Mouse (Mus musculus): ENCODE data around the gene Zmynd8. TPM values are rescaled to one million over a fixed set of nuclear protein-coding genes. Genes with fewer than 3 reads are reported as not detected.
A peak's percentile ranks its signal among the peaks of the same experiment; 100 is the strongest.

Gene Zmynd8
- polyA plus RNA-seq, 1 experiment from 2014 or later = 81.5 TPM

DNA sequence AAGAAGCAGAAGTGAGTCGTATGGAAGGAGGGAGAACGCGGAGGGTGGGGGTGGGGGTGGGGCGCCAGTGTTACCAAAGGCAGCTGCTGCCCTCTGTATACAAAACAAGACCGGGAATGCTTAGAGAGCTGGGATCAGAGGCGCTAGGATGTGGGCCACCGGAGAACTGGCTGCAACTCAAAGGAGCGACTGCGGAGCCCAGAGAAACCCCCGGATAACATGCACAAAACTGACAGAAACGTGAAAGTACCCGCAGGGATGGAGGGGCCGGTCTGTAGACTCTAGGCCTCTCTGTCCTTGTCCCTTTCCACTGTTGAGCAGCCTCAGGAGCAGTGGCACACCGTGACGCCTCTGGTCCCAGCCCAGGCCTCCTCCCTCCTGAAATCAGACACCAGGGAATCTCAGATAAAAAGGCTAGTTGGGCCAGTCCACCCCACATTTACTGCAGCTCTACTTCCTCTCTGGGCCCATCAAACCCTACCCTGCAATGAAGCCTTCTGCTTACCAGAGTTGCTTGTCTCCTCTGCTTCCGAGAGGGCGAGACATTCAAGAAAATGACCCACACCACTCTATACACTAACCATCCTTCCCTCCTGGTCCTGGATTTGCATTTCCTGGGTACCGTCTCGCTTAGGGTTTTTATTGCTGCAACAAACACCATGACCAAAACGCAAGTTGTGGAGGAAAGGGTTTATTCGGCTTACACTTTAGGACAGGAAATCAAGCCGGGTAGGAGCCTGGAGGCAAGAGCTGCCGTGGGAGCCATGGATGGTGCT is 1.7 kb upstream of the Zmynd8 start:
- ATAC-seq = peak; percentile 68
- Histone ChIP-seq H3K27ac (ENCODE audit: low read length) (0 out of 2 replicates have a peak overlapping the region, but pooled peaks have one; percentile 24), H3K4me2 (ENCODE audit: low read length) (no peak overlapping the region)

DNA sequence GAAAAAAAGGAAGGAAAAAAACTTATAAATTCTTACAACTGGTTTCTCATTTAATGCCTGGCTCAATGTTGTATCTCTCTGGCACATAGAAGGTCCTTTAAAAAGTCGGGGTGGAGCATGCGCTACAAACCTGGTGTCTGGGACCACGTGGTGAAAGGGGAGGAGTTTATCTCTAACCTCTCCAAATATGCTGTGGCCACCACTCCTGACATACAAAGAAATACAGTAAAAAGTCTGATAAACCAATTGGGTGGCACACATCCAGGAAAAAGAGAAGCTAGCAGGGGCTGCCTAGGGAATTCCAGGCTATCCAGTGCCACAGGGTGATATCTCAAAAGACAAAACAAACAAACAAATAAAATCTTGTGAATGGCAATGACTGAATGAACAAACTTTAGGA is 1.1 kb upstream of the Zmynd8 start:
- Histone ChIP-seq H3K4me2 (ENCODE audit: low read length) (no peak overlapping the region), H3K4me1 (replicated peaks; ENCODE audit: control insufficient read depth, insufficient read depth, low read length) (peaks cover 8% of the 10 kb centered on the region; the same call in 1 of the 2 replicates), H3K27ac (ENCODE audit: low read length) (no peak overlapping the region), H3K9me3 (ENCODE audit: control insufficient read depth, low read length) (no peaks in the 10 kb centered on the region), H3K36me3 (ENCODE audit: control insufficient read depth, insufficient read depth) (no peaks in the 10 kb centered on the region), H3K9ac (replicated peaks; ENCODE audit: low read depth, low read length) (no peak overlapping the region), H3K4me3 (replicated peaks; ENCODE audit: low read length) (no peak overlapping the region), H3K27me3 (replicated peaks; ENCODE audit: control insufficient read depth, insufficient read depth, low read length) (no peaks in the 10 kb centered on the region)
- ATAC-seq = no peak
- 22% methylated on average over 3 of the region's 3 CpGs for WGBS

More for the DNA sequence above, 1.7 kb upstream of the Zmynd8 start:
- H3K9me3 ChIP-seq (ENCODE audit: control insufficient read depth, low read length) = no peaks in the 10 kb centered on the region
- H3K9ac ChIP-seq (replicated peaks; ENCODE audit: low read depth, low read length) = peak overlapping the region; percentile 31; the same call in 1 of the 2 replicates
- peaks cover 8% of the 10 kb centered on the region; the same call in 1 of the 2 replicates for H3K4me1 ChIP-seq (replicated peaks; ENCODE audit: control insufficient read depth, insufficient read depth, low read length)
- H3K36me3 ChIP-seq (ENCODE audit: control insufficient read depth, insufficient read depth) = no peaks in the 10 kb centered on the region
- WGBS = 18% methylated on average over 23 of the region's 23 CpGs
- no peak overlapping the region for H3K4me3 ChIP-seq (replicated peaks; ENCODE audit: low read length)
- H3K27me3 ChIP-seq (replicated peaks; ENCODE audit: control insufficient read depth, insufficient read depth, low read length) = no peaks in the 10 kb centered on the region

DNA sequence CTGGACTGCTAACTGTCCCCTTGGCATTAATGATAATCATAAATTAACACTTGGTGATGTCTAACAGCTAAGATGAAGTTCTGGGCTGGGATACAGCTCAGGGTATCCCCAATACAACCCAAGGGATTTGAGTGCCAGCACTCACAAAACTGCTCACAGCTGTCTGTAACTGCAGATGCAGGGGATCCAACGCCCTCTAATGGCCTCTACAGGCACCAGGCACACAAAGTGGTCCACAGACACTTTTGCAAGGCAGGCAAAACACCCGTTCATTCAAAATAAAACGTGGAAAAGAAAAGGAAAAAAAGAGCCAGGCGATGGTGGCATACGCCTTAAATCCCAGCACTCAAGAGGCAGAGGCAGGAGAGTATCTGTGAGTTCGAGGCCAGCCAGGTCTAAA is 658 bp upstream of the Zmynd8 start:
- no peak for ATAC-seq
- no peak overlapping the region for H3K27ac ChIP-seq (ENCODE audit: low read length)
- no peak overlapping the region for H3K4me2 ChIP-seq (ENCODE audit: low read length)
- H3K27me3 ChIP-seq (replicated peaks; ENCODE audit: control insufficient read depth, insufficient read depth, low read length) = no peaks in the 10 kb centered on the region
- H3K4me1 ChIP-seq (replicated peaks; ENCODE audit: control insufficient read depth, insufficient read depth, low read length) = peaks cover 8% of the 10 kb centered on the region; the same call in 1 of the 2 replicates
- H3K9me3 ChIP-seq (ENCODE audit: control insufficient read depth, low read length) = no peaks in the 10 kb centered on the region
- no peak overlapping the region for H3K4me3 ChIP-seq (replicated peaks; ENCODE audit: low read length)
- no peaks in the 10 kb centered on the region for H3K36me3 ChIP-seq (ENCODE audit: control insufficient read depth, insufficient read depth)
- no peak overlapping the region for H3K9ac ChIP-seq (replicated peaks; ENCODE audit: low read depth, low read length)
- WGBS = 47% methylated on average over 6 of the region's 6 CpGs

DNA sequence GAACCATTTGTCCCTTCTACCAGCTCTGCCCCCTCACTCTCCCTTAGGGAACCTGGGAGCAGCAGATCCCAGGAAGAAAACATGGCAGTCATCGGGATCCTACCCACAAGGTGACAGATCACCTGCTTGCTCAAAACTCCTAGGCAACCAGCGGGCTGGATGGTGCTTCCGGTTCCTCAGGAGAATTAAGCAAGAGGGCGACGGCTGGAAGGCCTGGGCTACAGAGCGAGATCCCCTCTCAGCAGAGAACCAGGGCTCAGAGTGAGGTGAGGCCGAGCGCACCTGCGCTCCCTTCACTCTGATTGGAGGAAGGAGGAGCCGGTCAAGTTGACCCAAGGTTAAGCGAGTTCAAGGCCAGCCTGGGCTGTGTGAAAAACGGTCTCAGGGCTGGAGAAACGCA is 2.6 kb downstream of the Zmynd8 start:
- 86% methylated on average over 13 of the region's 13 CpGs for WGBS
- Histone ChIP-seq H3K9ac (replicated peaks; ENCODE audit: low read depth, low read length) (no peak overlapping the region), H3K4me2 (ENCODE audit: low read length) (no peak overlapping the region), H3K9me3 (ENCODE audit: control insufficient read depth, low read length) (no peaks in the 10 kb centered on the region), H3K36me3 (ENCODE audit: control insufficient read depth, insufficient read depth) (no peaks in the 10 kb centered on the region), H3K27ac (ENCODE audit: low read length) (no peak overlapping the region), H3K27me3 (replicated peaks; ENCODE audit: control insufficient read depth, insufficient read depth, low read length) (no peaks in the 10 kb centered on the region), H3K4me3 (replicated peaks; ENCODE audit: low read length) (no peak overlapping the region), H3K4me1 (replicated peaks; ENCODE audit: control insufficient read depth, insufficient read depth, low read length) (peaks cover 8% of the 10 kb centered on the region; the same call in 1 of the 2 replicates)
- no peak for ATAC-seq

DNA sequence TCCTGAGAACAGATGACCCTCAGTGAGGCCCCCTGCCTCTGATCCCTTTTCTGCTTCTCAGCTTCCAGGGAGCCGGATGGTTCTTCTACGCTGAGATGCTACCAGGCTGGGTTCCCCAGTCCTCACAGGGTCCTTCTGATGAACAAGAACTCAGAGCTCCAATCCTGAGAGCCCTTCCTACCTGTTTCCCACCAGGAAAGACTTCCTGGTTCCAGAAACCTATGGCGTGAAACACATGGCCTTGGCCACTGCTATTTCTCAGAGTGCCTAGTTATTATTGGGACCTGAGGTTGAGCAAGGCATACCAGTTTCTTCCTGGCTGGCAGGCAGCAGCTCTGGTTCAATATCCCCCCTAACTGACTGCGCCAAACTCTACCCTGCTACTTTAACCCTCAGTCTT is 3.1 kb downstream of the Zmynd8 start:
- Histone ChIP-seq H3K4me1 (replicated peaks; ENCODE audit: control insufficient read depth, insufficient read depth, low read length) (peaks cover 6% of the 10 kb centered on the region; the same call in 1 of the 2 replicates), H3K4me3 (replicated peaks; ENCODE audit: low read length) (no peak overlapping the region), H3K4me2 (ENCODE audit: low read length) (no peak overlapping the region), H3K27me3 (replicated peaks; ENCODE audit: control insufficient read depth, insufficient read depth, low read length) (no peaks in the 10 kb centered on the region), H3K9me3 (ENCODE audit: control insufficient read depth, low read length) (no peaks in the 10 kb centered on the region), H3K9ac (replicated peaks; ENCODE audit: low read depth, low read length) (no peak overlapping the region), H3K36me3 (ENCODE audit: control insufficient read depth, insufficient read depth) (no peaks in the 10 kb centered on the region), H3K27ac (ENCODE audit: low read length) (no peak overlapping the region)
- 93% methylated on average over 4 of the region's 4 CpGs for WGBS
- ATAC-seq = no peak

DNA sequence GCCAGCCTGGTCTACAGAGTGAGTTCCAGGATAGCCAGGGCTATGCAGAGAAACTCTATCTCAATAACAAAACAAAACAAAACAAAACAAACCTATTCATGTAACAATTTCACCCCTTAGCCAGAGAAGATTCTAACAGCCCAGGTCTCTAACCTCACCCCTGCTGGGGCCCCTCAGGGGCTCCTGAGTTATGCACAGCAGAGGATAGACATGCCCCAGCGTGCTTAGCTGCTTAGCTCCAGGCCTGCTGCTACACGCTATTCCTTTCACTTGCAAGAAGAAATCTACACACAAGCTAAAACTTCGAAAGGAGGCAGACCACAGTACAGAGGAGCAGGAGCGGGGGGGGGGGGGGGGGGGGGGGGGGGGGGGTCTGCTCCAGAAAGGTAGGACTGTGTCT is 4.3 kb downstream of the Zmynd8 start:
- no peak overlapping the region for H3K9ac ChIP-seq (replicated peaks; ENCODE audit: low read depth, low read length)
- ATAC-seq = no peak
- WGBS = 66% methylated on average over 2 of the region's 4 CpGs

DNA sequence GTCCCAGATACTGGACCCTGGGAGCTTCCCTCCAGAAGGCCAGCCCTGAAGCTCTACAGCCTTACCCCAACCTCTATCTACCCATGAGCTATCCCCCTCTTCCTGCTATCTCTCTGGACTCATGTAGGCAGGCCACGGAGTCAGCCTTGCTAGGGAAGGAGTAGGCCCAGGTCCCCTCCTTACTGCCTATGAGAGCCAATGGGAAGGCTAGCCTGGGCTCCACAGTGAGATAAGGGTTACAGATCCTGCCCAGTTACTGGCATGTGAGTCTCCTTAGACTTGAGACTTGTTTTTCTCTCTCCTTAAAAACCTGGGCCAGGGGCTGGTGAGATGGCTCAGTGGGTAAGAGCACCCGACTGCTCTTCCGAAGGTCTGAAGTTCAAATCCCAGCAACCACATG is 5.6 kb downstream of the Zmynd8 start:
- Histone ChIP-seq H3K36me3 (ENCODE audit: control insufficient read depth, insufficient read depth) (no peaks in the 10 kb centered on the region), H3K9me3 (ENCODE audit: control insufficient read depth, low read length) (no peaks in the 10 kb centered on the region), H3K4me2 (ENCODE audit: low read length) (no peak overlapping the region), H3K4me3 (replicated peaks; ENCODE audit: low read length) (no peak overlapping the region), H3K27ac (ENCODE audit: low read length) (no peak overlapping the region), H3K9ac (replicated peaks; ENCODE audit: low read depth, low read length) (no peak overlapping the region), H3K27me3 (replicated peaks; ENCODE audit: control insufficient read depth, insufficient read depth, low read length) (no peaks in the 10 kb centered on the region), H3K4me1 (replicated peaks; ENCODE audit: control insufficient read depth, insufficient read depth, low read length) (peaks cover 11% of the 10 kb centered on the region)
- ATAC-seq = no peak
- 96% methylated on average over 3 of the region's 3 CpGs for WGBS

More for the DNA sequence above, 4.3 kb downstream of the Zmynd8 start:
- Histone ChIP-seq H3K4me3 (replicated peaks; ENCODE audit: low read length) (no peak overlapping the region), H3K27me3 (replicated peaks; ENCODE audit: control insufficient read depth, insufficient read depth, low read length) (no peaks in the 10 kb centered on the region), H3K27ac (ENCODE audit: low read length) (no peak overlapping the region), H3K4me2 (ENCODE audit: low read length) (no peak overlapping the region), H3K9me3 (ENCODE audit: control insufficient read depth, low read length) (no peaks in the 10 kb centered on the region), H3K36me3 (ENCODE audit: control insufficient read depth, insufficient read depth) (no peaks in the 10 kb centered on the region), H3K4me1 (replicated peaks; ENCODE audit: control insufficient read depth, insufficient read depth, low read length) (no peaks in the 10 kb centered on the region; the same call in 1 of the 2 replicates)

DNA sequence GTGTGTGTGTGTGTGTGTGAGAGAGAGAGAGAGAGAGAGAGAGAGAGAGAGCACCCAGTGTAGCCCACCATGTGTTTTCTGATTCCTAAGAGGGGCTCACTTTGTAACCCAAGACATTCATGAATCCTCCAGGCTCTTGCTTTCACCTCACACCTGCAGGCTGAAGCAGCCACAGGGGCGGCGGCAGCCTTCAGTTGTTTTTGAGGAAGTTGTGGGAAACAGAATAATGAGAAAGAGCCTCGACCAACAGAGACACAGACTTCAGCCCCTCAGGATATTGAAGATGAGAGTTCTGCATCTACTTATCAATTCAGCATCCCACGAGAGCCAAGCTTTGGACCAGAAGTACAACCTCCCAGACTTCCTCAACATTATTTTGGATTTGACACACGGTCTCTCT is 6.2 kb downstream of the Zmynd8 start:
- Histone ChIP-seq H3K27ac (ENCODE audit: low read length) (no peak overlapping the region), H3K4me1 (replicated peaks; ENCODE audit: control insufficient read depth, insufficient read depth, low read length) (peaks cover 16% of the 10 kb centered on the region), H3K27me3 (replicated peaks; ENCODE audit: control insufficient read depth, insufficient read depth, low read length) (no peaks in the 10 kb centered on the region), H3K4me3 (replicated peaks; ENCODE audit: low read length) (no peak overlapping the region), H3K4me2 (ENCODE audit: low read length) (no peak overlapping the region), H3K9ac (replicated peaks; ENCODE audit: low read depth, low read length) (no peak overlapping the region), H3K36me3 (ENCODE audit: control insufficient read depth, insufficient read depth) (no peaks in the 10 kb centered on the region), H3K9me3 (ENCODE audit: control insufficient read depth, low read length) (no peaks in the 10 kb centered on the region)
- ATAC-seq = no peak
- 82% methylated on average over 5 of the region's 5 CpGs for WGBS

DNA sequence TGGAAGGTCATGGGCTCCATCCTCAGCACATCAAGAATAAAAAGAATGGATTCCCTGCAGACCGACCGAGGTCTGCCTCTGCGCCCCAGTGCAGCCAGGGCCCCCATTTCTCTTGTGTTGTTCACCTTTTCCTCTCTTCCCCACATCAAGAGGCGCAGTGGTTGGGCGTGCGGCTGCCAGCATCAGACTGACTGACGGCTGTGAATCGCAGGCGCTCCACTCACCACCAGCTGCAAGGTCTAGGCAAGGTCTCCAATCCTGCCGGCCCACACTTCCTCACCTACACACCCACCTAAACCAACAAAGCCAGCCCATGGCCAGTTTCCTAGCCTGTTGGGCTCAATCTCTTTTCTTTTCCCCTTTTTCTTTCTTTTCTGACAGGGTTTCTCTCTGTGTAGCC is 8.4 kb downstream of the Zmynd8 start:
- H3K27ac ChIP-seq (ENCODE audit: low read length) = no peak overlapping the region
- peaks cover 39% of the 10 kb centered on the region for H3K4me1 ChIP-seq (replicated peaks; ENCODE audit: control insufficient read depth, insufficient read depth, low read length)
- H3K4me2 ChIP-seq (ENCODE audit: low read length) = no peak overlapping the region
- no peaks in the 10 kb centered on the region for H3K36me3 ChIP-seq (ENCODE audit: control insufficient read depth, insufficient read depth)
- H3K9ac ChIP-seq (replicated peaks; ENCODE audit: low read depth, low read length) = no peak overlapping the region
- ATAC-seq = no peak
- no peaks in the 10 kb centered on the region for H3K27me3 ChIP-seq (replicated peaks; ENCODE audit: control insufficient read depth, insufficient read depth, low read length)
- no peaks in the 10 kb centered on the region for H3K9me3 ChIP-seq (ENCODE audit: control insufficient read depth, low read length)
- 84% methylated on average over 10 of the region's 10 CpGs for WGBS
- no peak overlapping the region for H3K4me3 ChIP-seq (replicated peaks; ENCODE audit: low read length)
